Mouse (Mus musculus): ENCODE measurements around the gene Cnot6.
A peak's percentile ranks its signal among the peaks of the same experiment; 100 is the strongest.

The Cnot6 gene

DNA sequence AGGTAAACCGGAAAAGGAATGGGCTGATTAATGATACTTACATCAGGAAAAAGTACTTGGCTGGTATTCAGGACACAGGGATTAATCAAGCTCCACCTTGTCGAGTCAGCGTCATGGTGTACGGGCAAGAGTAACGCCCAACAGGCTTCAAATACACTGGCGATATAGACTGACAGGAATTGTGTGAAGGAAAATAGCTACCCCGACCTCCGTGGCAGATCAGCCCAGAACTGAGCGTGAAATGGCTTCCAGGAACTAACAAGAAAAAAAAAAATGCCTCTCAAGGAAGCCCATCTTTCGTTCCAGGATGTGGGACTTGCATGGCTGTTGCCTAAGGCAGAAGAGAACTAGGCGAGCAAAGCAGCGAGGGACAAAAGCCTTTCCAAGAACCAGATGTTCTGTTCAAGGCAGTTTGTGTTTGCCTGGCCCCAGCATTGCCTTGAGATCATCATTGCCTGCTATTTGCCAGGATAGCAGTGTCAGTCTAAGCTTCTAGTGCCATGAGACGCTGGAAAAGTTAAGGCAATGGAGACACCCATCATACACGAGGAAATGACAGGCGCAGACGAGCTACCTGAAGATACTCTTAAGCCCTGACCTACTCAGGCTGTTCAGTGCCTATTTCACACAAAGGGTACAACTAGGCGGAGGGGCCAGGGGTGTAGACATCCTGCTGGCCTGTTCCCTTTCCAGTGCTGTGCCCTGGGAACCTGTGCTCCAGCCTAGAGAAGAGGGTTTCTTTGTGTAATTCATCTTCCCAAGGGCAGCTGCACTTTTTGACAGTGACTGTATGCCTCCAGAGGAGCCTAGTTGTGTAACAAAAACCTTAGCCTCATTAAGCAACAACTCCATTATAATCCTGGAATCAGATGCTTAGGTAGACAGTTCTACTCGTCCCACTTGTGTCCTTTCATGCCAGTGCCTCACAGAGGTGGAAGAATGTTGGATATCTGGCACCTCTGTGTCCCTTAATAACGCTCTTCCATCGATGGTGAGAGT, 1.1 kb upstream of the Cnot6 start:
- peak; percentile 58 for DNase-seq (ENCODE audit: low spot score)

DNA sequence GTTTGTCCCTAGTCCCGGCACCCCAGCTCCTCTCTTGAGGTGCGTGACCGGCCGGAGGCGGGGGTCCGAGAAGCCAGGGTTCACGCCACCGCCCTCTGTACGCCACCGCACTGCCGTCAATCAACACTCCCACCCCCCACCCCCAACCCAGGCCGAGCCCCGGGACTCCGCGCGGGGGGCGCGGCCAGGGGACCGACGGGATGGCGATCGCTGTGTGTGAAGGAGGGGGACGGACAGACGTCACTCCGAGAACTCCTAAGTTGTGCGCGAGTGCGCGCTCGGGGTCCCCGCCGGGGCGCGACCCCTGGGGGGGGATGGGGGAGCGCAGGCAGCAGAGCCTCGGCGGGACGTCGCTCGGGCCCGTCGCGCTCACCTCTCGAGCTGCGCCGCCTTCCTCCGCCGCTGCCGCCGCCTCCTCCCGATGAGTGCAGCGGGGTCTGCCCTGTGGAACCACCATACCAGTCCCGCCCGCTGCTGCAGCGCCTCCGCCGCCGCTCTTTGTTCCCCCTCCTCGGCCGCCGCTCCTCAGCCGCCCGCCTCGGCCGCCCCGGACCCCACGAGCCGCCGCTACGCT, 455 bp downstream of the Cnot6 start:
- peak; percentile 58 for DNase-seq (ENCODE audit: low spot score)

DNA sequence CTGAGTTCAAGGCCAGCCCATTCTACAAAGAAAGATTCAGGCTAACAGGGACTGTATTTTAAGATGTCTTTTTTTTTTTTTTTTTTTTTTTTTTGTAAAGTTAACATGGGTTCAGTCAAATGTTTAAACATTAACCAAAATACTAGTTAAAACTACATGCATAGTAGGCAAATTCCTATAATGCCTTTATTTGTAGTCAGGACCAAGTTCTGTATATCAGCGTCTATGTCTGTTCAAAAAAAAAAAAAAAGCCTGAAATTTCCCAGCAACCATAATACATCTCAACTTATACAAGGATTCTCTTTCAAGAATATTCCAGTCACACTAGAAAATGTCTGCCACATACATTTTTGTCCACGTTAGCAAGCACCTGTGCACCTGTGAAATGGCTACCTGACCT, 1.9 kb downstream of the Cnot6 start:
- DNase-seq (ENCODE audit: low spot score) = no peak

DNA sequence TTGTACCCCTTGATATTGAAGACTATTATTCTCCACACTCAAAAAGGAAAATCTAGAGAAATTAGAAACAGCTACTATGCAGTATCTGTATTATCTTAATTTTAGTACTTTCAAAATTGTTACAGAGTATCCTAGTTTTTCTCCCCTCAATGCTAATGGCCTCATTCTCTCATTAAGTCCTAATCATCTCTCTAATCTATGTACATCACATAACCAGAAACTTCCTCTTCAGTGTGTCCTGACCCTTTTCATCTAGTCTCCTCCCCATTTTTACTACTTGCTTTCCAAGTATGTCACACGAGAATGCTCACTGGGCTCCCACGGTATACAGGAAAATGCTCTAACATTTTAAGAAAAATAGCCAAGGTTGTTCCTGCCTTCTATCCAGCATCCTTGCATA, 4.7 kb downstream of the Cnot6 start:
- DNase-seq (ENCODE audit: low spot score) = no peak

DNA sequence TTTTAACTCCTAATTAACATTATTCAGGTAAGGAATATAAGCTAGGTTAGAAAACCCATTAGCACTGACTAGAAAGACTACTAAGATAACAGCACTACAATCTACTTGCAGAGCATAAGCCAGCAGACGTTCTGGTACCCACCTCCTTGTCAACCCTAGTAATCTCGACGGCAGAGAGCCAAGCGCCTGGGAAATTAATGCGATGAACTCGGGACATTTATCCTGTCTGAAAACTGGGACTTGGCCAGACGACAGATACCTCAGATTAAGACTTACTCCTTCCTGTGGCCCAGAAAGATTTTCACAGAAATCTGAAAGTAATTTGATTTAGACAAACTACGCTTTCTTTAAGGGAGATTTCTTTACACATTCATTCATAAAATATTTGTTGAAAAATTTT, 7.7 kb downstream of the Cnot6 start:
- peak; percentile 69 for DNase-seq (ENCODE audit: low spot score)

DNA sequence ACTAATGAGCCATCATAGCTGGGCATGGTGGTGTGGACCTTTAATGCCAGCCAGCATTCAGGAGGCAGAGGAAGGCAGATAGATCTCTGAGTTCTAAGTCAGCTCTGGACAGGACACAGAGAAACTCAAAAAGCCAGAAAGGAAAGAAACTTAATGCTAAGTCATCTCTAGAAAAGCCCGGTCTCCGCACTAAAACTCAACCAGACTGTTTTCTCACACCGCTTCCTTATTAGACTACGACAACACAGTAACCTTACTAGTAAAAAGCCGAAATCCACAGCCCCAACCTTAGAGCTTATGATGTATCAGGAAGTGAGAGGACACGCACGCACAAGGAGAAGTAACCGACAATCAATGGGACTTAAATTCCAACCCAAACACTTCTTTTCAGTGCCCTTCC, 10.5 kb downstream of the Cnot6 start:
- DNase-seq (ENCODE audit: low spot score) = no peak

DNA sequence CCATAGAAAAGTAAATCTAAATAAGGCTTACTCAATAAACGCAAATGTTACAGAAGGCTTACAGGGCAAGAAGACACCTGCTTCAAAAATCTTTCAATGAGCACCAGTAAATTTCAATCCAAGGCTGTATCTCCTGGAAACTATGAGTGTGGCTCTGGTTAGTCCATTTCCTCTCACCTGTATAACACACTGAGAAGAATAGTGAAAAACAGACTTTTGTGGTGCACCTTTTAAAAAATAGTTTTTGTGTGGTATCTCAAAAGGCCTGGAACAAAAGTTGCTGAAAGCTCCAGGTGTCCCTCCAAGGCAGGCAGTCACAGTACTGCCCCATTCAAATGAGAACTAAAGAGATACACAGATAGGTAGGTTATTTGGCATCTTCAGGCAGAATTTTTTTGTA, 13.4 kb downstream of the Cnot6 start:
- DNase-seq (ENCODE audit: low spot score) = no peak

DNA sequence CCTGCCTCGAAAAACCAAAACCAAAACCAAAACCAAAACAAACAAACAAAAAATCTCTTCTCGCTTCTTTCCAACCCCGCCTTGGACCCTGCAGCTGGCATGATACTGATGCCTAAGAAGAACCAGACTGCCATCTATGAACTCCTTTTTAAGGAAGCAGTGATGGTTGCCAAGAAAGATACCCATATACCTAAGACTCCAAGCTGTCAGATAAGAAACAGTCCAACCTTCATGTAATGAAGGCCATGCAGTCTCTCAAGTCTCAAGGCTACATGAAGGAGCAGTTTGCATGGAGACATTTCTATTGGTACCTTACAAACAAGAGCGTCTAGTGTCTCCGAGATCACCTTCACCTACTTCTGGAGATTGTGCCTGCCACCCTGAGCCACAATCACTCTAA, 14.7 kb downstream of the Cnot6 start:
- DNase-seq (ENCODE audit: low spot score) = no peak

DNA sequence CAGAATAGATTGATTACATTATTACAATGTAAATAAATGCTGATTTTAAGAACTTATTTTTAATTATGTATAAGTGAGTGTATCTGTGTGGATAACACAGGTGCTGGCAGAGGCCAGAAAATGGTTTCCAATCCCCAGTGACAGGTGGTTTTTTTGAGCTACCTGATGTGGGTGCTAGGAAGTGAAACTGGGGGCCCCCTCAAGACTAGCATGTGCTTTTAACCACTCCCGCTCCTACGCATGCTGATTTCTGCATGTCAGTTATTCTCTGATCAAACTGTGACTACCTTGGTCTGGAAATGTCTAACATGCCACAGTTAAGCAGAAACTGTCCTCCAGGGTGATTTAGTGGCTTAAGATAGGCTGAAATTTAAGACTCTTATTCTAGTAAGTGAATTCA, 16.1 kb downstream of the Cnot6 start:
- DNase-seq (ENCODE audit: low spot score) = no peak

DNA sequence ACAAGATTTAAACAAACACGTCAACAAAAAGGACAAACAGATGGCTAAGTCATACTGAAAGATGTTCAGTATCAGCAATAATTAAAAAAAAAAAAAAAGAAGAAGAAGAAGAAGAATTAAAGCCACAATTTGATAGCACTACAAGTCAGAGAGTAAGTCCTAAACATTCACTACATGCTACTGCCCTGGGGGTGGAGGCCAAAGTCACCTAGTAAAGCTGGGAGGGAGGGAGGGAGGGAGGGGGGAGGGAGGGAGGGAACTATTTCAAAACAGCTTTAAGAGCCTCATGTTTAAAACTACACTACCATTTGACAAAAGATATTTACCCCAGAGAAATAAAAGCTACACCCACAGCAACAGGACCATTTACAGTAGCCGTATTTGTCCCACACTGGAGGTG, 16.8 kb downstream of the Cnot6 start:
- no peak for DNase-seq (ENCODE audit: low spot score)

DNA sequence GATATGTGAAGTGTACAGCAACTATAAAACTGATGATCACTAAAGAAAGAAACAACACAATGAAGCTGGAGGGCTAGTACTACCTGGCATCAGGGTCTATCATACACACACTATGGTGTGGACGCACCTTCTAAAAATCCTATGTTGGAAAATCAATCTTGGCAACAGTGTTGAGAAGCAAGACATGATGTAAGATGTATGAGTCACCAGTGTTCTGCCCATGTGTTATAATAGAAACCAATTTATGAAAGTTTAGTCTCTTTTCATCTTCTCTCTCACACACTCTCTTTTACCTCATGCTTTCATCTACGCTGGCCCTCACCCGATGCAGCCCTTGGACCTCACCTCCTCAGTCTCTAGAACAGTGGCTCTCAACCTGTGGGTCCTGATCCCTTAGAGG, 17.5 kb downstream of the Cnot6 start:
- no peak for DNase-seq (ENCODE audit: low spot score)

DNA sequence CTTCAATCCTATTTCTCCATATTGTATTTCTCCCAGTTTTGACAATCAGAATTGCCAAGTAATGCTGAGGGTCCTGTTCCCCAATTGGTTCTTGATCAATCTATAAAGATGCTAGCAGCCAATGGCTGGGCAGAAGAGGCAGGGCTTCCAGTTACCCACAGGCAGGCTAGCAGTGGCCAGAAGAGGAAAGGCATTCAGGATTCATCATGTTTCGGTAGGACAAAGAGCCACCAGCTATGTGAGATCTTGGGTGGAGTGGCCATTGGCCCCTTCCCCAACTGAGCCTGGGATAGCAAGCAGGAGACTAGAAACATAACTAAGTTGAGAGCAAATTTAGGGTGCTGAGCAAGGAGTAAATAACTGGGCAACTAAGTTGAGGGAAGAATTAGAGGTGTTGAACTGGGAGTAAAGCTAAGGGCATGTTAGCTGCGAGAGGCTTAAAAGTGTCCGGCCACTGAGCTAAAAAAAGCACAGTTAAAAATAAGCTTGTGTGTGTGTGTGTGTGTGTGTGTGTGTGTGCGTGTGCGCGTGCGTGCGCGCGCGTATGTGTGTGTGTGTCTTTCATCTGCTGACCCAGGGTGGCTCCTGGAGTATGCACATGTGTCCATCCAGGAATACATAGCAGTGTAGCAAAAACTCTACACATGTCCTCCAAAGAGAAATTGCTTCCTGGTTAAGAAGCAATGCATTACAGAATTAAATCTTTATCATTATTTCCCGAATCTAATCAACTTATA, 28.1 kb downstream of the Cnot6 start:
- DNase-seq (ENCODE audit: low spot score) = no peak

DNA sequence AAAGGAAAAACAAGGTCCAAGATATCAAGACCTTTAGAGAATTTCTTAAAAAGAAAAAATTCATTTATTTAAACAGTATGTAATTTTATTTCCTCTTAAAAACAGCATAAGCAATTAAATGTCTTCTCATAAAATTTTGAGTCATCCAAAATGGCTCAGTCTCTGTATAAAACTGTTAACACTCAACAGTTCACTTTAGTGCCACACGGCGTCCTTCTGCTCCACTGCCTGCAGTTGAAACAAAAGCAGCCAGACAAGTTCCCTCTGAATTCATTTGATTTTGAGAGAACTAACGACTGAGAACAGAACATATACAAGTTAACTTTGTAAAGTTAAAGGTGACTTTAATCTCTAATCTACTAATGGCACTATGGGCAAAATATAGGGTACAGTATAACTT, 39.1 kb downstream of the Cnot6 start:
- no peak for DNase-seq (ENCODE audit: low spot score)

DNA sequence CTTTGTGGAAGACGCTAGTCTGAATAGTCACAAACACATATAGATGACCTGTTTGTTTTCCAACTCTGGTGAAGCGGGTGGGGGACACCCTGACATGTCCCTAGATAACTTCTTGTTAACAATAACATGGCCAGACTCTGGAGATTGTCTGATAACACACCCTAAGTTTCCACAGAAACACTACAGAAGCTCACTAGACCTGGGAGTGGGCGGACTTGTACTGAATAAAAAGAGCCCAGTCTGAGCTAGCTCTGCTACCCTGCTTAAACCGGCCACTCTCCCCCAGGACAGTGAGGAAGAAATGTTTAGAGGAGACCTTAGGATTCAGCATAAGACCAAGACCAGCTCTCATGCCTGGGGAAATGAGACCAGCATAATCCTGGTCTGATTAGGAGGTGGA, 47.1 kb downstream of the Cnot6 start:
- no peak for DNase-seq (ENCODE audit: low spot score)

DNA sequence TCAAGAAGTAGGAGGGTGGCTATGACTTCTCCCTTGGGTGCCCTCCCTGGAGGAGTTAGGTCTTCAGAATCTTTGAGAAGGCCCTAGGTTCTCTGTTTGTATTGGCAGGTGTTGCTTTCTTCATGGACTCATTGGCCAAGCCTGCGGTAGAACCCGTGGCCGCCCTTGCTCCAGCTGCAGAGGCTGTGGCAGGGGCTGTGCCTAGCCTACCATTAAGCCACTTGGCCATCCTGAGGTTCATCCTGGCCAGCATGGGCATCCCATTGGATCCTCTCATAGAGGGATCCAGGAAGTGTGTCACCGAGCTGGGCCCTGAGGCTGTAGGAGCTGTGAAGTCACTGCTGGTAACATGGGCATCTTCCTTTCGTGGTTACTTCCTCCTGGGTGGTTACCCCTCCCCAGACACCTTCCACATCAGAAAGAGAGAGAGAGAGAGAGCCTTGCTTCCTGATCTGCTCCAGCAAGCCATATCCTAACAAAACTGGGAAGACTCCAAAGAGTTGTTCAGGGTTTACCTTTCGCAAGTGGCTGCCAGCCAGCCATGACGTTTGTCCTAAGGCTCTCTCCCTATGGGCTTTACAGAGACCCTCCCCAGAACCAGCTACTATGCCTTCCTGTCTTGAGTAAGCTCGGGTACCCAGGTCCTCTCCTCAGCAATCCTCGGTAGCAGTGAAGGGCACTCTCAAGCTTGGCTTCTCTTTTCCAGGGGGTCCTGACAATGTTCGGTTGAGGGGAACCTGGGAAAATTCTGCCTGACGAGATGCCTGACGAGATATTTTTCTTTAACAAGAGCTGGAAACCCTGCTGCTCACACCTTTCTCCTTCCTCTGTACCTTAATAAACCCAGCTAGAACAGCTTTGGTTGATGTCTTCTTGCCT, 48.0 kb downstream of the Cnot6 start:
- no peak for DNase-seq (ENCODE audit: low spot score)

DNA sequence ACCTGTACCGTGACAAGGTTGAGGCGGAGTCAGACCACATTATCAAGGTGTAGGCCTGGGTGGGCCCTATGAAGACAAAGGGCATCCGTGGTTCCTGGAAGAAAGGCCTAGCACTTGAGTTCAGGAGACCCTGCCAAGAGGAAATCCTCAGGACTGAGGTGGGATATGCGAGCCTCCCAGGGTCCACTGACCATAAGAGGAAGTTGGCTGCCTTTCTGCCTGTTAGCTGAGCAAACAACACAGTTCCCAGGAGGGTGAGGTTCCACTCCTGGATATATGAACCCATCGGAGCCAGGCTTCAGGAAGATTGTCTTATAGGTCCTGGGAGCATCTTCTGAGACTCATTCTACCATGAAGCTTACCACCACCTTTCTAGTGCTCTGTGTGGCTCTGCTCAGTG, 49.2 kb downstream of the Cnot6 start, which contains the start of gene Scgb3a1:
Scgb3a1 (plus strand) TSS at position 301 of the 400 bp plus-strand sequence.
- DNase-seq (ENCODE audit: low spot score) = no peak

DNA sequence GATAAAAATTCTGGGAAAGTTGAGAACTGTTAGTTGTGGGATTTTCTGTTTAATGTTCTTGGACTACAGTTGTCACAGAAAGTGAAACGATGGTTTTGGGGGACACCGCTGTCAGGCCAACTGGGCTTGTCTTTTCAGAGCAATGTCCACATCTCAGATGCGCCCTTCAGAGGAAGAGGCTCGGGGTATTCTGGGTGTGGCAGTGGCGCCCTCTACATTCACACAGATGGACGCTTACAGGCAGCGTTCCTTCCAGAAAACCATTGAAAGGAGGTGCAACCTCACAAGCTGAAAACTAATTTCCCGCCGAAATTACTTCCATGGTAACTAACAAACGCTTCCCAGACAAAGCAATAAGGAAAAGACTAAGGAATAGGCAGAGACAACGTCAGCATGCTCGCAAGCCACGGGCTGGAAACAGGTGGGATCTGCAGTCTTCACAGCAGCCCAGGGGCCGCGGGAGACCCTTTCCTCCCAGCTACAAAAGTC, 50.2 kb downstream of the Cnot6 start:
- DNase-seq (ENCODE audit: low spot score) = no peak

DNA sequence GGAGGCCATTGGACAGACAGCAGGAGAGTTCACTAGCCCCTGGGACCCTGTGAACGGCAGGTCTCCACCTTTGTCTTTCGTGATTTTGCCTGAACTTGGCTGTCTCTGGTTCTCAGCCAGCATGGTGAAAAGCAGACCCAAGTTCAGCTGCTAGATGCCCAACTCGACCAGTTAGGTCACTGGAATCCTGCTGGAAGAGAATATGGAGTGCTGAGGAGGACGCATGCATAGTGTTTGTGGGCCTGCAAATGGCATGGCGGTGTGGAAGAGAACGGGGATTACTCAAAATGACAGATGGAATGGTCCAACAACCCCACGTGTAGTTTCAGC, 53.1 kb downstream of the Cnot6 start:
- no peak for DNase-seq (ENCODE audit: low spot score)

DNA sequence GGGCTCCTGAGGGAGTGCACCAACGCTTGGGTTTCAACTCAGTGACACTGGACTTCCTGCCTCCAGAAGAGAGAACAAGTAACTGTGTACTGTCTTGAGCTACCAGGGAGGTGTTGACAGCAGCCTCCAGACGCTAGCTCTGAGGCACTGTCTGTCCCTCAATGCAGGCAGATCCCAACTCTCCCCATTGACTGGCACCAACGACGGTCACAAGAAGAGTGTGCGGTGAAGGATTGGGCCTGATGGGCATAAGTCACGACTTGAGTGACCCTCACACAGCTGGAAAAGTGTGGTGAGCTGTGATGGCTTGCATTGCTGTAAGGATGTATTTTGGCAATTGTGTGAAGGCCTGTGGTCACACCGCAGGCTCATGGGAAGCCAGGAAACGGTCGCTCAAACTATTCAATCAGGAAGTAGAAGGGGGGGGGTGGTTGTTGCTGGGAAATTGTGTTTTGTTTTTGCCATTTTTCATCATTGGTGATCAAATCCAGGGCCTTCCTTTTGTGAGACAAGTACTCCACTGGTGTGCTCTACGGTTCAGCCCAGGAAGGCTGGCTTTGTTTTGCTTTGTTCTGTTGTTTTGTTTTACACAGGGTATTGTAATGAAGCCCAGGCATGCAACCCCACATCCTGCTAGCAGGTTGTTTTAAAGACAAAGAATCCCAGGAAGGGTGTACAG, 53.6 kb downstream of the Cnot6 start:
- DNase-seq (ENCODE audit: low spot score) = peak; percentile 31

DNA sequence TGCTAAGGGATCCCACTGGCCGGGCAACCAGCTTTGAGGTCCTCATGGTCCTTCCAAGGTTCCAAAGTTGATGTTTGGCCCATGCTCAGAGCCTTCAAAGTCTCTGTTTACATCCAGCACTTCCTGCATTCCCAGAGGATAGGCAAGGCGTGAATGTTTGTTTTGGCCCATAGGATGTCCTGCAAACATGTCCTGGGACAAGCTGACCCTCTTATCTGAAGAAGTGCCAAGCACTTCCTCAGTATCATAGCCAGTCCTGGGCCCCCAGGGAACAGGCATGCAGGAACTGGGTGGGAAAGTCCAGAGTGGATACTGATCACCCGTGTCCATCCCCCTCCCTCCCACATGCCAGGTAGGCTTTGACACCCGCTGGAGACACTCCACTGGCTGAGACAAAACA, 54.5 kb downstream of the Cnot6 start:
- no peak for DNase-seq (ENCODE audit: low spot score)

DNA sequence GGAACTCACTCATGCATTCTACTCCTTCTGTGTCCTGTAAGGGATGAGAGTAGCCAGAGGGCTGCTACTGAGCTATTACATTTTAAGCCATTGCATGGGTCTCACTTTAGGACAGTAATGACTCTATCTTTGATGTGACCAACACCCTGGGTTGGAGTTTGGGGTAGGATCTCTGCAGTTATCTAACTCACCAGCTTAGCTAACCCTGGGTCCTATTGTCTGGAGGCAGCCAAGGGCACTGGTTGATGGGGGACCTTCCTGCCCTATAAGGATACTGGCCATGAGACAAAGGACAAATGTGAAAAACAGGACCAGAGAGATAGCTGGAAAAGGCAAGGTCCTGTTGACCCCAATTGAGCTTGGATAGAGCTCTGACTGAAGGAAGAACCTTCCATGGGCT, 57.0 kb downstream of the Cnot6 start:
- DNase-seq (ENCODE audit: low spot score) = no peak

Measured in MN1 (cell line).